Mouse (Mus musculus) urinary bladder, postnatal 14 days (tissue): ENCODE data around the gene D6Wsu163e.
A peak's percentile ranks its signal among the peaks of the same experiment; 100 is the strongest.

Experiments used
- DNase-seq: peaks from one replicate; pipeline ENCODE4 v3.0.0; 2021; ENCODE audit warnings: low spot score

Gene D6Wsu163e

GRCm38 (mm10) chr6:127006551-127006950 is 66.8 kb downstream of the D6Wsu163e start:
- DNase-seq, result peak; percentile 22

GRCm38 (mm10) chr6:127010021-127010420 is 70.3 kb downstream of the D6Wsu163e start:
- no peak for DNase-seq

GRCm38 (mm10) chr6:127011947-127012535 is 72.3 kb downstream of the D6Wsu163e start:
- DNase-seq, result no peak

- no peak for DNase-seq
These were observed 75.4 kb downstream of the D6Wsu163e start, which contains the start of gene Fgf6 for GRCm38 (mm10) chr6:127014906-127015770. Gene Fgf6 (plus strand): TSS chr6:127015586.

- no peak for DNase-seq
These were observed 79.5 kb downstream of the D6Wsu163e start for GRCm38 (mm10) chr6:127019254-127019653.

- no peak for DNase-seq
These were observed 80.7 kb downstream of the D6Wsu163e start for GRCm38 (mm10) chr6:127020431-127020830.

- no peak for DNase-seq
These were observed 85.1 kb downstream of the D6Wsu163e start for GRCm38 (mm10) chr6:127024836-127025235.
